Mouse (Mus musculus) MEL (cell line): ENCODE results near the gene Lrp3. TPM values are rescaled to one million over a fixed set of nuclear protein-coding genes. Genes with fewer than 3 reads are reported as not detected.

Source experiments
- DNase-seq: peaks from one replicate; pipeline ENCODE4 v3.0.0; 2011; ENCODE audit warnings: low read depth, low spot score
- H3K27ac ChIP-seq: 2 replicates; pipeline ENCODE4 v1.5.1; 2012; ENCODE audit warnings: low read depth, mild to moderate bottlenecking, control low read depth, low read length, moderate library complexity; ENCODE audit not compliant: control insufficient read depth
- H3K27me3 ChIP-seq, 2 experiments: fragments of 150-350 bp in 1 of 2; sonication (generic) in 1 of 2; 2 replicates each; pipeline ENCODE4 v1.6.1; 2012; ENCODE audit warnings: low read length in 2 of 2, mild to moderate bottlenecking in 2 of 2, improper control_type of control experiment in 1 of 2, moderate library complexity in 1 of 2; ENCODE audit not compliant: insufficient read depth in 2 of 2, control insufficient read depth in 1 of 2
- H3K36me3 ChIP-seq, 2 experiments: 2 replicates each; pipeline ENCODE4 v1.6.1; 2012 to 2014; ENCODE audit warnings: low read length in 2 of 2, improper control_type of control experiment in 1 of 2, inconsistent platforms in 1 of 2, mild to moderate bottlenecking in 1 of 2; ENCODE audit not compliant: insufficient read depth in 2 of 2, control insufficient read depth in 1 of 2
- H3K4me1 ChIP-seq, 2 experiments: fragments of 150-350 bp in 1 of 2; sonication (generic) in 1 of 2; 2 replicates each; pipeline ENCODE4 v1.6.1; 2012; ENCODE audit warnings: low read length in 2 of 2, improper control_type of control experiment in 1 of 2, mild to moderate bottlenecking in 1 of 2; ENCODE audit not compliant: insufficient read depth in 2 of 2, control insufficient read depth in 1 of 2
- H3K4me3 ChIP-seq, 2 experiments: fragments of 150-350 bp in 1 of 2; sonication (generic) in 1 of 2; 2 replicates each; pipeline ENCODE4 v1.5.1; 2012; ENCODE audit warnings: low read depth in 2 of 2, low read length in 2 of 2, mild to moderate bottlenecking in 2 of 2, moderate library complexity in 2 of 2, control low read depth in 1 of 2, improper control_type of control experiment in 1 of 2; ENCODE audit not compliant: control insufficient read depth in 1 of 2, insufficient read depth in 1 of 2
- H3K79me2 ChIP-seq: 2 replicates; pipeline ENCODE4 v1.6.1; 2012; ENCODE audit warnings: mild to moderate bottlenecking, low read length, moderate library complexity; ENCODE audit not compliant: control insufficient read depth, poor library complexity, insufficient read depth
- H3K9ac ChIP-seq: 2 replicates; pipeline ENCODE4 v1.6.1; 2012; ENCODE audit warnings: low read depth, mild to moderate bottlenecking, control low read depth, low read length, moderate library complexity; ENCODE audit not compliant: control insufficient read depth, poor library complexity, severe bottlenecking
- H3K9me3 ChIP-seq: fragments of 150-350 bp; sonication (generic); replicated peaks from 2 replicates; pipeline ENCODE4 v1.6.1; 2012; ENCODE audit warnings: mild to moderate bottlenecking, low read length, improper control_type of control experiment, moderate library complexity; ENCODE audit not compliant: insufficient read depth
- BHLHE40 ChIP-seq: IDR thresholded peaks from 2 replicates; pipeline ENCODE4 v1.6.1; 2012; ENCODE audit warnings: low read depth, mild to moderate bottlenecking, inconsistent platforms, low read length, improper control_type of control experiment, borderline replicate concordance
- CHD1 ChIP-seq: IDR thresholded peaks from 2 replicates; pipeline ENCODE4 v1.6.1; 2012; ENCODE audit warnings: low read depth, mild to moderate bottlenecking, inconsistent platforms, low read length, improper control_type of control experiment
- CHD2 ChIP-seq: IDR thresholded peaks from 2 replicates; pipeline ENCODE4 v1.6.1; 2011; ENCODE audit warnings: low read length, improper control_type of control experiment
- CTCF ChIP-seq, 3 experiments: IDR thresholded peaks in 2 of 3; conservative IDR thresholded peaks in 1 of 3; 2 replicates each; pipeline ENCODE4 v1.5.1; 2011 to 2012; ENCODE audit warnings: low read length in 3 of 3, low read depth in 2 of 3, mild to moderate bottlenecking in 2 of 3, improper control_type of control experiment in 1 of 3, inconsistent platforms in 1 of 3, mixed read lengths in 1 of 3, moderate library complexity in 1 of 3; ENCODE audit not compliant: control insufficient read depth in 1 of 3, insufficient read depth in 1 of 3, poor library complexity in 1 of 3, severe bottlenecking in 1 of 3
- E2F4 ChIP-seq: IDR thresholded peaks from 2 replicates; pipeline ENCODE4 v1.6.1; 2011; ENCODE audit warnings: low read depth, low read length, improper control_type of control experiment, borderline replicate concordance
- ELF1 ChIP-seq: IDR thresholded peaks from 2 replicates; pipeline ENCODE4 v1.6.1; 2014; ENCODE audit warnings: low read depth, mild to moderate bottlenecking, inconsistent platforms, low read length, improper control_type of control experiment, moderate library complexity
- EP300 ChIP-seq, 2 experiments: IDR thresholded peaks; 2 replicates each; pipeline ENCODE4 v1.6.1; 2011; ENCODE audit warnings: improper control_type of control experiment in 2 of 2, low read length in 2 of 2, low read depth in 1 of 2, mild to moderate bottlenecking in 1 of 2
- ETS1 ChIP-seq: IDR thresholded peaks from 2 replicates; pipeline ENCODE4 v1.6.1; 2012; ENCODE audit warnings: low read depth, mild to moderate bottlenecking, inconsistent platforms, low read length, improper control_type of control experiment, moderate library complexity
- GABPA ChIP-seq: IDR thresholded peaks from 2 replicates; pipeline ENCODE4 v1.6.1; 2012; ENCODE audit warnings: low read depth, mild to moderate bottlenecking, inconsistent platforms, low read length, improper control_type of control experiment, moderate library complexity
- GATA1 ChIP-seq: IDR thresholded peaks from 2 replicates; pipeline ENCODE4 v1.6.1; 2011; ENCODE audit warnings: low read depth, low read length, improper control_type of control experiment
- HCFC1 ChIP-seq: IDR thresholded peaks from 2 replicates; pipeline ENCODE4 v1.6.1; 2012; ENCODE audit warnings: low read depth, mild to moderate bottlenecking, inconsistent platforms, low read length, improper control_type of control experiment, moderate library complexity
- JUND ChIP-seq: IDR thresholded peaks from 2 replicates; pipeline ENCODE4 v1.6.1; 2011; ENCODE audit warnings: low read depth, mild to moderate bottlenecking, improper control_type of control experiment, low read length
- KAT2A ChIP-seq: conservative IDR thresholded peaks from 2 replicates; pipeline ENCODE4 v1.6.1; 2012; ENCODE audit warnings: low read depth, low read length, improper control_type of control experiment, inconsistent platforms
- MAFK ChIP-seq: IDR thresholded peaks from 2 replicates; pipeline ENCODE4 v1.6.1; 2011; ENCODE audit warnings: low read depth, mild to moderate bottlenecking, low read length, improper control_type of control experiment, borderline replicate concordance
- MAZ ChIP-seq: IDR thresholded peaks from 2 replicates; pipeline ENCODE4 v1.6.1; 2012; ENCODE audit warnings: low read depth, mild to moderate bottlenecking, inconsistent platforms, low read length, improper control_type of control experiment
- MEF2A ChIP-seq: IDR thresholded peaks from 2 replicates; pipeline ENCODE4 v1.6.1; 2014; ENCODE audit warnings: low read depth, mild to moderate bottlenecking, inconsistent platforms, low read length, improper control_type of control experiment; ENCODE audit not compliant: poor library complexity, insufficient replicate concordance, severe bottlenecking; ENCODE audit errors: extremely low read depth
- MXI1 ChIP-seq: IDR thresholded peaks from 2 replicates; pipeline ENCODE4 v1.6.1; 2011; ENCODE audit warnings: mild to moderate bottlenecking, low read depth, low read length, improper control_type of control experiment
- MYB ChIP-seq: IDR thresholded peaks from 2 replicates; pipeline ENCODE4 v1.6.1; 2011; ENCODE audit warnings: mild to moderate bottlenecking, low read depth, low read length, improper control_type of control experiment
- MYC ChIP-seq: IDR thresholded peaks from 2 replicates; pipeline ENCODE4 v1.6.1; 2011; ENCODE audit warnings: low read depth, mild to moderate bottlenecking, low read length, improper control_type of control experiment, moderate library complexity
- NRF1 ChIP-seq: IDR thresholded peaks from 2 replicates; pipeline ENCODE4 v1.6.1; 2014; ENCODE audit warnings: low read depth, mild to moderate bottlenecking, inconsistent platforms, low read length, improper control_type of control experiment, moderate library complexity; ENCODE audit not compliant: poor library complexity, insufficient read depth, severe bottlenecking
- POLR2A ChIP-seq, 2 experiments: IDR thresholded peaks; 2 replicates each; pipeline ENCODE4 v1.6.1; 2011 to 2012; ENCODE audit warnings: low read length in 2 of 2, mild to moderate bottlenecking in 2 of 2, control low read depth in 1 of 2, improper control_type of control experiment in 1 of 2, low read depth in 1 of 2, moderate library complexity in 1 of 2; ENCODE audit not compliant: control insufficient read depth in 1 of 2, insufficient read depth in 1 of 2, poor library complexity in 1 of 2
- POLR2AphosphoS2 ChIP-seq: IDR thresholded peaks from 2 replicates; pipeline ENCODE4 v1.6.1; 2011; ENCODE audit warnings: low read length, improper control_type of control experiment
- POLR2AphosphoS5 ChIP-seq: IDR thresholded peaks from 2 replicates; pipeline ENCODE4 v1.6.1; 2012; ENCODE audit warnings: low read depth, borderline replicate concordance, mild to moderate bottlenecking, inconsistent platforms, low read length, moderate library complexity, mixed read lengths
- RCOR1 ChIP-seq: IDR thresholded peaks from 2 replicates; pipeline ENCODE4 v1.6.1; 2012; ENCODE audit warnings: low read depth, mild to moderate bottlenecking, inconsistent platforms, low read length, improper control_type of control experiment
- SIN3A ChIP-seq: IDR thresholded peaks from 2 replicates; pipeline ENCODE4 v1.6.1; 2012; ENCODE audit warnings: low read length, improper control_type of control experiment, inconsistent platforms
- UBTF ChIP-seq: IDR thresholded peaks from 2 replicates; pipeline ENCODE4 v1.6.1; 2012; ENCODE audit warnings: low read depth, mild to moderate bottlenecking, inconsistent platforms, low read length, improper control_type of control experiment, moderate library complexity, borderline replicate concordance; ENCODE audit not compliant: insufficient read depth
- ZC3H11A ChIP-seq: IDR thresholded peaks from 2 replicates; pipeline ENCODE4 v1.6.1; 2012; ENCODE audit warnings: low read depth, mild to moderate bottlenecking, inconsistent platforms, low read length, improper control_type of control experiment
- ZKSCAN1 ChIP-seq: IDR thresholded peaks from 2 replicates; pipeline ENCODE4 v1.6.1; 2012; ENCODE audit warnings: low read depth, mild to moderate bottlenecking, inconsistent platforms, low read length, improper control_type of control experiment, moderate library complexity
- ZMIZ1 ChIP-seq: IDR thresholded peaks from 2 replicates; pipeline ENCODE4 v1.6.1; 2012; ENCODE audit warnings: low read depth, mild to moderate bottlenecking, inconsistent platforms, low read length, improper control_type of control experiment, moderate library complexity
- ZNF384 ChIP-seq: IDR thresholded peaks from 2 replicates; pipeline ENCODE4 v1.6.1; 2012; ENCODE audit warnings: low read depth, mild to moderate bottlenecking, inconsistent platforms, low read length, improper control_type of control experiment
- polyA plus RNA-seq, 2 experiments: library from polyadenylated mRNA; stranded (reverse) in 1 of 2; unstranded in 1 of 2; fragments of >175 nt in 1 of 2; fragments of >200 nt in 1 of 2; gene quantifications; 2 replicates each; pipeline versions ENCODE4 v1.2.1 to v1.2.4; 2012; ENCODE audit warnings: low replicate concordance in 2 of 2, low read depth in 1 of 2; ENCODE audit not compliant: insufficient read length in 2 of 2, insufficient read depth in 1 of 2, missing spikeins in 1 of 2
- total RNA-seq: library from RNA; depleted of rRNA; stranded (reverse); fragments of 300-350 nt; gene quantifications from 2 replicates; pipeline ENCODE4 v1.2.3, GENCODE M21; 2012

The Lrp3 gene
- total and polyA plus RNA-seq, 3 experiments: not detected

DNA sequence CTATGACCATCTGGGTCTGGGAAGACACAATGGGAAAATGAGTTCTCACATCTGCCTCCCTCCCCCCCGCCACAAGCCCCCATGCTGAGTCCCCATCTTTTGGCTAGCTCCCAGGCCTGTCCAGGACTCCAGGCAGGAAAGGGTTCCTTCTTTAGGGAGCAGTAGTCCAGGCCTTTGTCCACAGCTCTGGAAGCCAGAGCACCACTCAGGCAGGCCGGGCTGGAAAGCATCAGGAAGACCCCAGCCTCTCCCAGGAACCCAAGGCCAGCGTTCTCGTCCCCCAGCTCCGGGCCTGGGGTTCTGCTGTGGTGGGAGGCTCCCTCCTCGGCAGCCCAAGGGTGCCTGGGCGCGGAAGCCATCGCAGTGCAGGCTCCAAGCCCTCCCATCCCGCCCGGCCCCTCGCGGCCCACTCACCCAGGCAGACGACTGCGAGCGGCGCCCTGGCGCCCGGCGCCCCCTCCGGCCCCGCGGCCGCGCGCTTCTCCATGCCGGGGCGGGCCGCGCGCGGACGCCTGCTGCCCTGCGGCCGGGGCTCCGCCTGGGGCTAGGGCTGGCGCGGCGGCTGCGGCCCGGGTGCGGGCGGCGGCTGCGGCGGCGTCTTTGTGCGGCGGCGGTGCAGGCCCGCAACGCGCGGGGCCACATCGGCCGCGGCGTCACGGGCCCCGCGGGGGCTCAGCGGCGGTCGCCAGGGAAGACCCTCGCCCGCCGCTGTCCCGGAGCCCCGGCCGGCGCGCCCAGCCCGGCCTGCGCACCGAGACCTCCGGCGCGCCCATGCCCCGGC is 666 bp downstream of the Lrp3 start:
- Histone ChIP-seq H3K27me3 (no peaks in the 10 kb centered on the region; a peak in 1 of 4 replicates), H3K9ac (no peak overlapping the region), H3K79me2 (no peaks in the 10 kb centered on the region), H3K27ac (no peak overlapping the region), H3K9me3 (no peaks in the 10 kb centered on the region), H3K4me3 (no peak overlapping the region), H3K4me1 (no peaks in the 10 kb centered on the region), H3K36me3 (no peaks in the 10 kb centered on the region)
- TF ChIP-seq POLR2A (IDR thresholded peaks at IDR 0.05; ENCODE audit: control insufficient read depth in 1 of 2, insufficient read depth in 1 of 2, low read depth in 1 of 2, low read length in 2 of 2, poor library complexity in 1 of 2) (no peak), CTCF (IDR thresholded peaks at IDR 0.05 in 2 of 3, conservative IDR thresholded peaks at IDR 0.05 in 1 of 3; ENCODE audit: control insufficient read depth in 1 of 3, insufficient read depth in 1 of 3, low read depth in 2 of 3, low read length in 3 of 3, poor library complexity in 1 of 3, severe bottlenecking in 1 of 3) (no peak), KAT2A (no peak), MAFK (no peak), MEF2A (no peak), POLR2AphosphoS5 (no peak), ELF1 (no peak), MYB (no peak), ZKSCAN1 (no peak), HCFC1 (no peak), POLR2AphosphoS2 (no peak), ZC3H11A (no peak), SIN3A (no peak), UBTF (no peak), BHLHE40 (no peak), CHD1 (no peak), ZNF384 (no peak), E2F4 (no peak), NRF1 (no peak), ZMIZ1 (no peak)
- DNase-seq: no peak

GRCm38 (mm10) chr7:35211791-35212190 is 3.5 kb downstream of the Lrp3 start:
- Histone ChIP-seq H3K4me1 (no peaks in the 10 kb centered on the region), H3K79me2 (no peaks in the 10 kb centered on the region), H3K4me3 (no peak overlapping the region), H3K27ac (no peak overlapping the region), H3K9ac (no peak overlapping the region), H3K36me3 (no peaks in the 10 kb centered on the region), H3K27me3 (no peaks in the 10 kb centered on the region; a peak in 1 of 4 replicates), H3K9me3 (no peaks in the 10 kb centered on the region)
- DNase-seq: no peak
- no peak for TF ChIP-seq MYC
- no peak for TF ChIP-seq NRF1
- no peak for TF ChIP-seq GABPA
- TF ChIP-seq GATA1: no peak
- no peak for TF ChIP-seq JUND
- no peak for TF ChIP-seq EP300 (IDR thresholded peaks at IDR 0.05; ENCODE audit: low read depth in 1 of 2, low read length in 2 of 2)
- no peak for TF ChIP-seq ETS1
- TF ChIP-seq KAT2A: no peak
- TF ChIP-seq BHLHE40: no peak
- no peak for TF ChIP-seq CHD2
- no peak for TF ChIP-seq CHD1
- TF ChIP-seq UBTF: no peak
- no peak for TF ChIP-seq MXI1
- no peak for TF ChIP-seq MAZ
- TF ChIP-seq MAFK: no peak
- no peak for TF ChIP-seq RCOR1
